In the genomic region with DNA sequence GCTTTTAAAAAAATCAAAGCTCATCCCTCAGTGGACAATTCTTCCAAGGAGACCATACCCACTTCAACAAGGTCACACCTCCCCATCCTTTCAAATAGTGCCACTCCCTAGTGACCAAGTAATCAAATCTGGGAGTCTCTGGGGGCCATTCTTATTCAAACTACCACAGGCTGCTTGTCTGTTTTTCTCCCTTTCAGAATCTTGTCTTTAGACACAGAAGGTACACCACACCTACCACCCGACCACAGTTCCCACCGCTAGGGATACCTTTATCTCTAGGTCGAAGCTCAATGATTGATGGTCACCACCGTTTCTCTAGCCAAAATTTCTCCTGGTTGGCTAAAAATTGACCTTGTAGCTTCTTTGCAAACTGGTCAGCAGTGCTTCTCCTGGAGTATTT, we compare ENCODE assay signal across 15 mouse cellular contexts.
"Had no signal": no experiment of that assay in that cellular context is flagged by ENCODE, and none has a peak within 500 bp of the region (broad histone marks: within the 10 kb centered on the region; RNA-seq: fewer than 3 reads in every experiment).

No protein-coding gene starts in this region.

- DNase-seq: retina, postnatal 1 day; right cerebral cortex, adult 18-20 months; right cerebral cortex, postnatal 14 days; right cerebral cortex, postnatal 25 days; spleen, adult 18-20 months; thymus, adult 18-20 months; thymus, adult 2 months; thymus, postnatal 14 days; thymus, postnatal 25 days; thymus, postnatal 36 days; thymus, postnatal 4 days had no signal

- H3K4me3 ChIP-seq: neural tube, embryonic 13.5 days; neural tube, embryonic 15.5 days; stomach, embryonic 15.5 days had no signal

- H3K9me3 ChIP-seq: neural tube, embryonic 13.5 days; neural tube, embryonic 15.5 days; stomach, embryonic 15.5 days had no signal

- H3K36me3 ChIP-seq: neural tube, embryonic 13.5 days; neural tube, embryonic 15.5 days; stomach, embryonic 15.5 days had no signal

- H3K27me3 ChIP-seq: neural tube, embryonic 13.5 days; neural tube, embryonic 15.5 days; stomach, embryonic 15.5 days had no signal

- H3K4me1 ChIP-seq: stomach, embryonic 15.5 days had no signal

- H3K27ac ChIP-seq: neural tube, embryonic 13.5 days; neural tube, embryonic 15.5 days; stomach, embryonic 15.5 days; stomach, postnatal 0 days had no signal
